Mouse (Mus musculus) liver, embryonic 14.5 days (tissue): ENCODE results near the gene Prdm11. TPM values are rescaled to one million over a fixed set of nuclear protein-coding genes. Genes with fewer than 3 reads are reported as not detected.

Source experiments
- ATAC-seq: fragments of 200-750 bp; cut with Nextera tagmentation; 2 replicates; pipeline ENCODE4 v1.8.0; 2017; ENCODE audit warnings: moderate number of reproducible peaks, mild to moderate bottlenecking, moderate library complexity; ENCODE audit not compliant: insufficient read depth
- DNase-seq, 3 experiments: peaks; one replicate each; pipeline ENCODE4 v3.0.0-alpha.2; 2012 to 2013; ENCODE audit warnings: low read depth in 3 of 3, low spot score in 3 of 3
- H3K27ac ChIP-seq: fragments of 300-500 bp; sonication (generic); 2 replicates; pipeline ENCODE4 v1.5.1; 2014; ENCODE audit warnings: moderate library complexity, mild to moderate bottlenecking, control low read depth, inconsistent platforms
- H3K27me3 ChIP-seq: fragments of 300-500 bp; sonication (generic); 2 replicates; pipeline ENCODE4 v1.6.1; 2014; ENCODE audit warnings: mild to moderate bottlenecking, low read length, moderate library complexity; ENCODE audit not compliant: control insufficient read depth, insufficient read depth
- H3K36me3 ChIP-seq: fragments of 300-500 bp; sonication (generic); replicated peaks from 2 replicates; pipeline ENCODE4 v1.6.1; 2014; ENCODE audit warnings: low read depth; ENCODE audit not compliant: control insufficient read depth, insufficient read depth
- H3K4me1 ChIP-seq, 2 experiments: fragments of 200-500 bp in 1 of 2; fragments of 300-500 bp in 1 of 2; sonication (generic) in 1 of 2; replicated peaks; 2 replicates each; pipeline ENCODE4 v1.6.1; 2012 to 2014; ENCODE audit warnings: antibody characterized with exemption in 1 of 2, inconsistent platforms in 1 of 2, low read length in 1 of 2; ENCODE audit not compliant: control insufficient read depth in 2 of 2, insufficient read depth in 2 of 2
- H3K4me2 ChIP-seq: fragments of 300-500 bp; sonication (generic); 2 replicates; pipeline ENCODE4 v1.6.1; 2014; ENCODE audit warnings: low read depth, mild to moderate bottlenecking, control low read depth, moderate library complexity
- H3K4me3 ChIP-seq, 2 experiments: fragments of 200-500 bp in 1 of 2; fragments of 300-500 bp in 1 of 2; sonication (generic) in 1 of 2; 2 replicates each; pipeline ENCODE4 v1.5.1; 2012 to 2014; ENCODE audit warnings: low read depth in 2 of 2, low read length in 2 of 2, mild to moderate bottlenecking in 2 of 2, control low read depth in 1 of 2, inconsistent platforms in 1 of 2, moderate library complexity in 1 of 2; ENCODE audit not compliant: insufficient read depth in 1 of 2
- H3K9ac ChIP-seq: fragments of 300-500 bp; sonication (generic); replicated peaks from 2 replicates; pipeline ENCODE4 v1.6.1; 2014; ENCODE audit warnings: mild to moderate bottlenecking, control low read depth, moderate library complexity
- H3K9me3 ChIP-seq: fragments of 300-500 bp; sonication (generic); 2 replicates; pipeline ENCODE4 v1.6.1; 2016; ENCODE audit warnings: low read length, mixed read lengths; ENCODE audit not compliant: control insufficient read depth
- CTCF ChIP-seq: IDR thresholded peaks from 2 replicates; pipeline ENCODE4 v1.5.1; 2016; ENCODE audit warnings: antibody characterized with exemption, low read depth, control low read depth
- EP300 ChIP-seq: IDR thresholded peaks from 2 replicates; pipeline ENCODE4 v1.6.1; 2016; ENCODE audit warnings: antibody characterized with exemption, low read depth
- WGBS: fragments of 180-500 bp; shearing (Covaris S2); extraction: QIAGEN DNeasy Blood & Tissue Kit; methylation state at CpG from one replicate; pipeline ENCODE4 v1.1.7; 2014; ENCODE audit not compliant: insufficient replicate concordance; 5-methylcytosine and 5-hydroxymethylcytosine counted together
- polyA plus RNA-seq, 2 experiments: library from polyadenylated mRNA; depleted of rRNA in 1 of 2; stranded (reverse) in 1 of 2; unstranded in 1 of 2; fragments of >200 nt; fragmentation: Nextera tagmentation in 1 of 2; extraction: Ambion mirVana in 1 of 2; gene quantifications; 2 replicates each; pipeline versions ENCODE4 v1.2.1 to v1.2.3; 2012 to 2014

The Prdm11 gene
- polyA plus RNA-seq, 2 experiments, result 1.8 to 3.7 TPM

GRCm38 (mm10) chr2:92944356-92944755 lies 101.6 kb downstream of the Prdm11 start:
- no peaks in the 10 kb centered on the region for H3K9me3 ChIP-seq
- 54% methylated on average over 3 of the region's 3 CpGs for WGBS

DNA sequence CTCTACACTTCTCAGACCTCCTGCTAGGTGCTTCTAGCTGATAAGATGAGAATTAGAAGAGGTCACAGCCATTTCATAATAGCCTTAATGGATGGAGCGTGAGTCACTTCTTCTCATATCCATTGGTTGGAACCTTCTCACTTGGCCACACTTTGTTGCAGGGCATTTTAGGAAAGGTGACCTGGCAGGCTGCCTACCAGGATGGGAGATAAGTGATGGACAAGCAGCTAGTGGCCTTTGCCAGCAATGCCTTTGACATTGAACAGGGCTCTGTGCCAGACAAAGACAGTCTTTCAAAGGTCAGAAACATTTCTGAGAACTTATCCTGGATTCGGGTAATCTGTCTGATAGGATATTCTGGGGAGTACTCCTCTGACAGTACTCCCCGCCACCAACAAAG lies 102.6 kb downstream of the Prdm11 start:
- no peak overlapping the region for H3K4me2 ChIP-seq
- no peak for TF ChIP-seq CTCF
- no peak for TF ChIP-seq EP300
- no peaks in the 10 kb centered on the region for H3K9me3 ChIP-seq
- ATAC-seq (no peak), DNase-seq (no peak)
- H3K27ac ChIP-seq, result no peak overlapping the region
- no peaks in the 10 kb centered on the region for H3K36me3 ChIP-seq
- no peaks in the 10 kb centered on the region for H3K4me1 ChIP-seq
- no peak overlapping the region for H3K9ac ChIP-seq
- no peaks in the 10 kb centered on the region for H3K27me3 ChIP-seq
- H3K4me3 ChIP-seq, result no peak overlapping the region
- WGBS, result 66% methylated on average over 3 of the region's 3 CpGs

More at GRCm38 (mm10) chr2:92944356-92944755, 101.6 kb downstream of the Prdm11 start:
- H3K4me2 ChIP-seq, result no peak overlapping the region
- H3K4me3 ChIP-seq, result no peak overlapping the region
- no peaks in the 10 kb centered on the region for H3K4me1 ChIP-seq
- TF ChIP-seq CTCF, result no peak
- TF ChIP-seq EP300, result no peak
- no peak overlapping the region for H3K9ac ChIP-seq
- H3K27ac ChIP-seq, result no peak overlapping the region
- ATAC-seq, result no peak
- no peak for DNase-seq
- H3K27me3 ChIP-seq, result no peaks in the 10 kb centered on the region; the same call in 1 of the 2 replicates
- no peaks in the 10 kb centered on the region for H3K36me3 ChIP-seq

- 56% methylated on average over 3 of the region's 3 CpGs for WGBS
- no peak overlapping the region for H3K4me3 ChIP-seq
- no peaks in the 10 kb centered on the region for H3K9me3 ChIP-seq
- H3K4me2 ChIP-seq, result no peak overlapping the region
- TF ChIP-seq CTCF (no peak), EP300 (no peak)
- DNase-seq (no peak), ATAC-seq (no peak)
- no peaks in the 10 kb centered on the region for H3K4me1 ChIP-seq
- no peak overlapping the region for H3K27ac ChIP-seq
- H3K9ac ChIP-seq, result no peak overlapping the region
- no peaks in the 10 kb centered on the region for H3K27me3 ChIP-seq
- no peaks in the 10 kb centered on the region for H3K36me3 ChIP-seq
Measured at GRCm38 (mm10) chr2:92941463-92941862, 104.5 kb downstream of the Prdm11 start.

DNA sequence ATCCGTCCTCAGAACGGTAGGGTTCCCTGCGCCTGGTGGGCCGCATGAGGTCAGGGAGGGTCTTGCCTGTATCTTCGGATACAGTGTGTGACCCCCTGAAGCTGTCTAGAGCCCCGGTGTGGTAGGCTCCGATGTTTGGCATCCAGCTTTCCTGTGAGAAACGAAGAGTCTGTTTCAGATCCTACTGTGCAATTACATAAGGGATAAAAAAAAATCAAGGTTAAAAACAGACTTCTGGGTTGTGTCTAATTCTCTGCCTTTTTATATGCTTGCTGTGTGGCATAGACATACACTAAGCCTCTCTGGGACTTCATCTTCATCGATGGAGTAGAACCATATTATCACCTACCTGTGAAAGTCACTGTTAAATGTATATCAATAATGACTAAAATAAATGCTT lies 105.0 kb downstream of the Prdm11 start:
- 71% methylated on average over 9 of the region's 9 CpGs for WGBS
- TF ChIP-seq EP300 (no peak), CTCF (no peak)
- ATAC-seq (no peak), DNase-seq (no peak)
- Histone ChIP-seq H3K4me1 (no peaks in the 10 kb centered on the region), H3K36me3 (no peaks in the 10 kb centered on the region), H3K27me3 (no peaks in the 10 kb centered on the region), H3K9me3 (no peaks in the 10 kb centered on the region), H3K4me3 (no peak overlapping the region), H3K9ac (no peak overlapping the region), H3K27ac (no peak overlapping the region), H3K4me2 (no peak overlapping the region)

- H3K9ac ChIP-seq, result no peak overlapping the region
- ATAC-seq (no peak), DNase-seq (no peak)
- no peak overlapping the region for H3K4me2 ChIP-seq
- H3K27me3 ChIP-seq, result no peaks in the 10 kb centered on the region
- no peak overlapping the region for H3K4me3 ChIP-seq
- TF ChIP-seq EP300 (no peak), CTCF (no peak)
- H3K36me3 ChIP-seq, result no peaks in the 10 kb centered on the region
- H3K27ac ChIP-seq, result no peak overlapping the region
- no peaks in the 10 kb centered on the region for H3K4me1 ChIP-seq
- WGBS, result 84% methylated on average over 6 of the region's 7 CpGs
- H3K9me3 ChIP-seq, result no peaks in the 10 kb centered on the region
Measured at GRCm38 (mm10) chr2:92938827-92939226, 107.1 kb downstream of the Prdm11 start.
